Mouse (Mus musculus) heart, adult 2 months (tissue): ENCODE data around the gene Nek9. TPM values are rescaled to one million over a fixed set of nuclear protein-coding genes. Genes with fewer than 3 reads are reported as not detected.
"Not testable (repeated sequence)": the region's sequence is repeated elsewhere in the genome, so short reads cannot be mapped to it uniquely, and the experiment has no call there.

Experiments used
- DNase-seq, 2 experiments: peaks; one replicate each; pipeline ENCODE4 v3.0.0; 2021
- H3K27ac ChIP-seq: fragments of 200-600 bp; 2 replicates; pipeline ENCODE4 v1.8.1; 2022
- H3K27me3 ChIP-seq: fragments of 200-500 bp; 2 replicates; pipeline ENCODE4 v1.6.1; 2012; ENCODE audit warnings: mild to moderate bottlenecking, low read length, inconsistent platforms, mixed read lengths; ENCODE audit not compliant: control insufficient read depth, insufficient read depth
- H3K36me3 ChIP-seq: fragments of 200-500 bp; 2 replicates; pipeline ENCODE4 v1.6.1; 2012; ENCODE audit warnings: low read length, inconsistent platforms; ENCODE audit not compliant: control insufficient read depth, insufficient read depth
- H3K4me1 ChIP-seq: fragments of 200-500 bp; 2 replicates; pipeline ENCODE4 v1.6.1; 2011; ENCODE audit warnings: low read length; ENCODE audit not compliant: control insufficient read depth, insufficient read depth
- H3K4me3 ChIP-seq: fragments of 200-600 bp; 2 replicates; pipeline ENCODE4 v1.8.1; 2022
- H3K79me2 ChIP-seq: fragments of 200-500 bp; replicated peaks from 2 replicates; pipeline ENCODE4 v1.6.1; 2012; ENCODE audit warnings: mild to moderate bottlenecking, inconsistent platforms, low read length, moderate library complexity, mixed read lengths; ENCODE audit not compliant: control insufficient read depth, insufficient read depth
- H3K9ac ChIP-seq: fragments of 200-500 bp; 2 replicates; pipeline ENCODE4 v1.6.1; 2012; ENCODE audit warnings: low read depth, mild to moderate bottlenecking, control low read depth, inconsistent platforms, low read length, mixed read lengths
- CTCF ChIP-seq: fragments of 200-600 bp; IDR thresholded peaks from 2 replicates; pipeline ENCODE4 v1.8.1; 2022; ENCODE audit warnings: antibody characterized with exemption, mild to moderate bottlenecking, moderate library complexity
- EP300 ChIP-seq: fragments of 200-500 bp; IDR thresholded peaks from 2 replicates; pipeline ENCODE4 v1.6.1; 2011; ENCODE audit warnings: low read depth, low read length, control low read depth; ENCODE audit not compliant: insufficient read depth
- POLR2A ChIP-seq: fragments of 200-500 bp; IDR thresholded peaks from 2 replicates; pipeline ENCODE4 v1.6.1; 2011; ENCODE audit warnings: mild to moderate bottlenecking, low read depth, low read length, control low read depth; ENCODE audit not compliant: insufficient read depth
- WGBS: fragments of 180-500 bp; shearing (Covaris S2); methylation state at CpG from one replicate; pipeline ENCODE4 v1.1.7; 2018; 5-methylcytosine and 5-hydroxymethylcytosine counted together
- intact Hi-C: fragments of 180-260 bp; cut with DNase I; formaldehyde crosslinking; loops from one replicate; pipeline ENCODE4 v1.15.1; 2025
- polyA plus RNA-seq: library from polyadenylated mRNA; depleted of rRNA; stranded (reverse); fragments of >200 nt; gene quantifications from 2 replicates; pipeline ENCODE4 v1.2.3, GENCODE M21; 2012
- total RNA-seq, 2 experiments: library from RNA; stranded (reverse); gene quantifications; 2 replicates each; pipeline ENCODE4 v1.2.3; 2021

Nek9 gene
- total and polyA plus RNA-seq, 3 experiments = 41.6 to 116 (median 107) TPM

GRCm38 (mm10) chr12:85284996-85285395, 54.2 kb downstream of the Nek9 start:
- H3K36me3 ChIP-seq = no peaks in the 10 kb centered on the region
- no peak overlapping the region for H3K4me3 ChIP-seq
- peaks cover 3% of the 10 kb centered on the region for H3K4me1 ChIP-seq
- no peaks in the 10 kb centered on the region for H3K79me2 ChIP-seq
- no peak overlapping the region for H3K27ac ChIP-seq
- intact Hi-C loops = loop anchor here (5.0 kb wide), 2 partner anchors 68 to 118 kb away; partner anchors contain the start of gene Eif2b2
- TF ChIP-seq CTCF (no peak), EP300 (no peak), POLR2A (no peak)
- no peaks in the 10 kb centered on the region for H3K27me3 ChIP-seq
- no peak overlapping the region for H3K9ac ChIP-seq
- 82% methylated on average over 4 of the region's 4 CpGs for WGBS
- DNase-seq = no peak

- Histone ChIP-seq H3K4me3 (no peak overlapping the region), H3K4me1 (peaks cover 5% of the 10 kb centered on the region), H3K9ac (no peak overlapping the region), H3K27ac (no peak overlapping the region), H3K27me3 (no peaks in the 10 kb centered on the region), H3K79me2 (no peaks in the 10 kb centered on the region), H3K36me3 (no peaks in the 10 kb centered on the region)
- WGBS = 66% methylated on average over 8 of the region's 8 CpGs
- intact Hi-C loops = no loop called here
- TF ChIP-seq EP300 (no peak), POLR2A (no peak), CTCF (no peak)
- DNase-seq = no peak
Observed at GRCm38 (mm10) chr12:85284331-85284730, 54.8 kb downstream of the Nek9 start.

- WGBS = 79% methylated on average over 2 of the region's 4 CpGs
- H3K4me1 ChIP-seq, H3K27me3 ChIP-seq, H3K79me2 ChIP-seq, intact Hi-C loops, H3K27ac ChIP-seq, DNase-seq, H3K36me3 ChIP-seq, H3K9ac ChIP-seq, H3K4me3 ChIP-seq: not testable (repeated sequence)
Observed at GRCm38 (mm10) chr12:85281756-85282155, 57.4 kb downstream of the Nek9 start.

- WGBS = 65% methylated on average over 12 of the region's 12 CpGs
- no peak for DNase-seq
- H3K27ac ChIP-seq = no peak overlapping the region
- TF ChIP-seq POLR2A = no peak
- no peak for TF ChIP-seq CTCF
- TF ChIP-seq EP300 = no peak
- peaks cover 2% of the 10 kb centered on the region for H3K4me1 ChIP-seq
- H3K27me3 ChIP-seq = no peaks in the 10 kb centered on the region
- H3K9ac ChIP-seq = no peak overlapping the region
- no peaks in the 10 kb centered on the region for H3K79me2 ChIP-seq
- H3K36me3 ChIP-seq = no peaks in the 10 kb centered on the region
- intact Hi-C loops = no loop called here
- no peak overlapping the region for H3K4me3 ChIP-seq
Observed at GRCm38 (mm10) chr12:85280845-85281651, 58.1 kb downstream of the Nek9 start.

- Histone ChIP-seq H3K4me3 (peak overlapping the region; percentile 88), H3K9ac (peak overlapping the region; percentile 93), H3K79me2 (no peaks in the 10 kb centered on the region), H3K27me3 (no peaks in the 10 kb centered on the region), H3K36me3 (no peaks in the 10 kb centered on the region), H3K27ac (peak overlapping the region; percentile 83), H3K4me1 (peaks cover 2% of the 10 kb centered on the region)
- under 1% methylated on average over 31 of the region's 31 CpGs for WGBS
- intact Hi-C loops = no loop called here
- TF ChIP-seq POLR2A = peak; percentile 75
- peak; percentile 11; the same call in 1 of the 2 replicates for TF ChIP-seq CTCF
- TF ChIP-seq EP300 = no peak
- peak; percentile 98 to 99 for DNase-seq
Observed at GRCm38 (mm10) chr12:85280105-85280844, 58.9 kb downstream of the Nek9 start.
